Mouse (Mus musculus) cerebellum, postnatal 36 days (tissue): ENCODE measurements around the gene Rbpj.

ENCODE experiments used
- DNase-seq, 2 experiments: peaks; one replicate each; pipeline ENCODE4 v3.0.0; 2021 to 2022; ENCODE audit warnings: mixed read lengths in 2 of 2

The Rbpj gene

GRCm38 (mm10) chr5:53465883-53466282 is at the start of gene Rbpj:
Gene Rbpj (plus strand): TSS chr5:53466152.
- DNase-seq, result no peak

GRCm38 (mm10) chr5:53420777-53421176 is 45.2 kb upstream of the Rbpj start:
- DNase-seq, result no peak

- no peak for DNase-seq
These were observed 44.7 kb upstream of the Rbpj start for GRCm38 (mm10) chr5:53421291-53421690.

- DNase-seq, result no peak
These were observed 38.5 kb upstream of the Rbpj start for GRCm38 (mm10) chr5:53427411-53427810.

- DNase-seq, result no peak
These were observed 36.1 kb upstream of the Rbpj start for GRCm38 (mm10) chr5:53429683-53430477.

GRCm38 (mm10) chr5:53432451-53432850 is 33.5 kb upstream of the Rbpj start:
- DNase-seq, result no peak

GRCm38 (mm10) chr5:53436905-53437632 is 28.9 kb upstream of the Rbpj start:
- DNase-seq, result no peak

GRCm38 (mm10) chr5:53437767-53438166 is 28.2 kb upstream of the Rbpj start:
- no peak for DNase-seq

- DNase-seq, result no peak
These were observed 27.7 kb upstream of the Rbpj start for GRCm38 (mm10) chr5:53438268-53438667.

GRCm38 (mm10) chr5:53439655-53440054 is 26.3 kb upstream of the Rbpj start:
- no peak for DNase-seq

GRCm38 (mm10) chr5:53444030-53444429 is 21.9 kb upstream of the Rbpj start:
- DNase-seq, result peak; percentile 17 to 33

- no peak for DNase-seq
These were observed 15.0 kb upstream of the Rbpj start for GRCm38 (mm10) chr5:53450945-53451344.

- DNase-seq, result no peak
These were observed 14.1 kb upstream of the Rbpj start for GRCm38 (mm10) chr5:53451829-53452228.

- DNase-seq, result no peak
These were observed 13.0 kb upstream of the Rbpj start for GRCm38 (mm10) chr5:53452920-53453319.

- no peak for DNase-seq
These were observed 11.2 kb upstream of the Rbpj start for GRCm38 (mm10) chr5:53454706-53455105.

GRCm38 (mm10) chr5:53455459-53455858 is 10.5 kb upstream of the Rbpj start:
- DNase-seq, result no peak

GRCm38 (mm10) chr5:53460196-53460595 is 5.8 kb upstream of the Rbpj start:
- DNase-seq, result no peak

- no peak for DNase-seq
These were observed 2.6 kb upstream of the Rbpj start for GRCm38 (mm10) chr5:53463098-53464018.

GRCm38 (mm10) chr5:53466422-53467333 is 726 bp downstream of the Rbpj start:
- no peak for DNase-seq

- DNase-seq, result no peak
These were observed 1.6 kb downstream of the Rbpj start for GRCm38 (mm10) chr5:53467602-53468001.

- no peak for DNase-seq
These were observed 2.4 kb downstream of the Rbpj start for GRCm38 (mm10) chr5:53468366-53468765.
